Mouse (Mus musculus) hindbrain, embryonic 13.5 days (tissue): ENCODE results near the gene Id3. TPM values are rescaled to one million over a fixed set of nuclear protein-coding genes. Genes with fewer than 3 reads are reported as not detected.

Experiments
- ATAC-seq: fragments of 200-750 bp; cut with Nextera tagmentation; 2 replicates; pipeline ENCODE4 v1.8.0; 2017; ENCODE audit warnings: moderate TSS enrichment; ENCODE audit not compliant: low FRiP score
- H3K27ac ChIP-seq: fragments of 300-500 bp; sonication (generic); 2 replicates; pipeline ENCODE4 v1.5.1; 2015; ENCODE audit warnings: inconsistent platforms, mild to moderate bottlenecking, moderate library complexity
- H3K27me3 ChIP-seq: fragments of 300-500 bp; sonication (generic); 2 replicates; pipeline ENCODE4 v1.6.1; 2015; ENCODE audit warnings: mild to moderate bottlenecking, inconsistent platforms
- H3K36me3 ChIP-seq: fragments of 300-500 bp; sonication (generic); 2 replicates; pipeline ENCODE4 v1.6.1; 2015; ENCODE audit warnings: mild to moderate bottlenecking, inconsistent platforms
- H3K4me1 ChIP-seq: fragments of 300-500 bp; sonication (generic); replicated peaks from 2 replicates; pipeline ENCODE4 v1.6.1; 2015; ENCODE audit warnings: inconsistent platforms
- H3K4me2 ChIP-seq: fragments of 300-500 bp; sonication (generic); 2 replicates; pipeline ENCODE4 v1.6.1; 2015; ENCODE audit warnings: inconsistent platforms, mild to moderate bottlenecking, moderate library complexity
- H3K4me3 ChIP-seq: fragments of 300-500 bp; sonication (generic); 2 replicates; pipeline ENCODE4 v1.5.1; 2015; ENCODE audit warnings: mild to moderate bottlenecking, inconsistent platforms
- H3K9ac ChIP-seq: fragments of 300-500 bp; sonication (generic); 2 replicates; pipeline ENCODE4 v1.6.1; 2015; ENCODE audit warnings: mild to moderate bottlenecking, inconsistent platforms
- H3K9me3 ChIP-seq: fragments of 300-500 bp; sonication (generic); 2 replicates; pipeline ENCODE4 v1.6.1; 2016; ENCODE audit warnings: inconsistent platforms
- WGBS: fragments of 180-500 bp; shearing (Covaris S2); methylation state at CpG from one replicate; pipeline ENCODE4 v1.1.7; 2015; 5-methylcytosine and 5-hydroxymethylcytosine counted together
- polyA plus RNA-seq: library from polyadenylated mRNA; unstranded; fragments of >200 nt; fragmentation: Nextera tagmentation; extraction: Ambion mirVana; gene quantifications from 2 replicates; pipeline ENCODE4 v1.2.1, GENCODE M21; 2015

Gene Id3
- polyA plus RNA-seq, 1 experiment from 2014 or later: 269 TPM

GRCm38 (mm10) chr4:136127670-136128069 lies 15.6 kb upstream of the Id3 start:
- H3K9me3 ChIP-seq: no peaks in the 10 kb centered on the region
- H3K4me1 ChIP-seq: peaks cover under 1% of the 10 kb centered on the region
- ATAC-seq: no peak
- no peaks in the 10 kb centered on the region for H3K27me3 ChIP-seq
- no peak overlapping the region for H3K4me2 ChIP-seq
- no peak overlapping the region for H3K27ac ChIP-seq
- no peaks in the 10 kb centered on the region for H3K36me3 ChIP-seq
- WGBS: 80% methylated on average over 13 of the region's 13 CpGs
- no peak overlapping the region for H3K4me3 ChIP-seq
- H3K9ac ChIP-seq: no peak overlapping the region

GRCm38 (mm10) chr4:136129842-136130241 lies 13.5 kb upstream of the Id3 start:
- no peak overlapping the region for H3K9ac ChIP-seq
- H3K4me2 ChIP-seq: no peak overlapping the region
- no peak overlapping the region for H3K27ac ChIP-seq
- H3K27me3 ChIP-seq: no peaks in the 10 kb centered on the region
- H3K4me3 ChIP-seq: no peak overlapping the region
- no peaks in the 10 kb centered on the region for H3K9me3 ChIP-seq
- H3K4me1 ChIP-seq: peaks cover 20% of the 10 kb centered on the region
- no peaks in the 10 kb centered on the region for H3K36me3 ChIP-seq
- 89% methylated on average over 1 of the region's 1 CpGs for WGBS
- ATAC-seq: no peak

GRCm38 (mm10) chr4:136133801-136134200 lies 9.5 kb upstream of the Id3 start:
- no peaks in the 10 kb centered on the region for H3K36me3 ChIP-seq
- no peak for ATAC-seq
- H3K4me1 ChIP-seq: peaks cover 43% of the 10 kb centered on the region
- peak overlapping the region; percentile 60 for H3K4me2 ChIP-seq
- WGBS: 10% methylated on average over 9 of the region's 9 CpGs
- peak overlapping the region; percentile 76; the same call in 1 of the 2 replicates for H3K9ac ChIP-seq
- peak overlapping the region; percentile 96 for H3K27ac ChIP-seq
- no peaks in the 10 kb centered on the region for H3K27me3 ChIP-seq
- H3K4me3 ChIP-seq: peak overlapping the region; percentile 38; the same call in 1 of the 2 replicates
- no peaks in the 10 kb centered on the region for H3K9me3 ChIP-seq

- peaks cover 48% of the 10 kb centered on the region for H3K4me1 ChIP-seq
- H3K27ac ChIP-seq: peak overlapping the region; percentile 96
- H3K27me3 ChIP-seq: no peaks in the 10 kb centered on the region
- peak overlapping the region; percentile 60 for H3K4me2 ChIP-seq
- no peaks in the 10 kb centered on the region for H3K36me3 ChIP-seq
- no peaks in the 10 kb centered on the region for H3K9me3 ChIP-seq
- peak overlapping the region; percentile 76 for H3K9ac ChIP-seq
- ATAC-seq: peak; percentile 36
- WGBS: under 1% methylated on average over 15 of the region's 15 CpGs
- H3K4me3 ChIP-seq: peak overlapping the region; percentile 38
Measured at GRCm38 (mm10) chr4:136134418-136134977, 8.8 kb upstream of the Id3 start.

GRCm38 (mm10) chr4:136134978-136135873 lies 8.1 kb upstream of the Id3 start:
- Histone ChIP-seq H3K36me3 (no peaks in the 10 kb centered on the region), H3K9me3 (no peaks in the 10 kb centered on the region), H3K27ac (peak overlapping the region; percentile 96), H3K4me1 (peaks cover 53% of the 10 kb centered on the region), H3K4me3 (peak overlapping the region; percentile 38), H3K4me2 (peak overlapping the region; percentile 60), H3K9ac (peak overlapping the region; percentile 76), H3K27me3 (no peaks in the 10 kb centered on the region)
- under 1% methylated on average over 50 of the region's 50 CpGs for WGBS
- ATAC-seq: peak; percentile 78

GRCm38 (mm10) chr4:136135874-136136728 lies 7.2 kb upstream of the Id3 start:
- 23% methylated on average over 9 of the region's 9 CpGs for WGBS
- no peaks in the 10 kb centered on the region for H3K36me3 ChIP-seq
- no peak for ATAC-seq
- peaks cover 61% of the 10 kb centered on the region for H3K4me1 ChIP-seq
- peak overlapping the region; percentile 60 for H3K4me2 ChIP-seq
- H3K9ac ChIP-seq: peak overlapping the region; percentile 76
- H3K9me3 ChIP-seq: no peaks in the 10 kb centered on the region
- H3K27ac ChIP-seq: peak overlapping the region; percentile 96
- no peaks in the 10 kb centered on the region for H3K27me3 ChIP-seq
- no peak overlapping the region; the same call in 1 of the 2 replicates for H3K4me3 ChIP-seq

- Histone ChIP-seq H3K27ac (peak overlapping the region; percentile 87), H3K4me1 (peaks cover 77% of the 10 kb centered on the region), H3K9ac (no peak overlapping the region), H3K27me3 (no peaks in the 10 kb centered on the region), H3K4me2 (peak overlapping the region; percentile 54; the same call in 1 of the 2 replicates), H3K4me3 (no peak overlapping the region), H3K36me3 (no peaks in the 10 kb centered on the region), H3K9me3 (no peaks in the 10 kb centered on the region)
- WGBS: 52% methylated on average over 17 of the region's 17 CpGs
- no peak for ATAC-seq
Measured at GRCm38 (mm10) chr4:136139326-136140110, 3.8 kb upstream of the Id3 start.

GRCm38 (mm10) chr4:136140327-136141250 lies 2.7 kb upstream of the Id3 start:
- no peaks in the 10 kb centered on the region for H3K36me3 ChIP-seq
- H3K27ac ChIP-seq: peak overlapping the region; percentile 87
- peak overlapping the region; percentile 27 for H3K4me3 ChIP-seq
- peak overlapping the region; percentile 49; the same call in 1 of the 2 replicates for H3K9ac ChIP-seq
- peak overlapping the region; percentile 54 for H3K4me2 ChIP-seq
- H3K4me1 ChIP-seq: peaks cover 75% of the 10 kb centered on the region
- H3K9me3 ChIP-seq: no peaks in the 10 kb centered on the region
- peak; percentile 83 for ATAC-seq
- 4% methylated on average over 31 of the region's 31 CpGs for WGBS
- peaks cover 10% of the 10 kb centered on the region; the same call in 1 of the 2 replicates for H3K27me3 ChIP-seq

GRCm38 (mm10) chr4:136142267-136143192 lies 767 bp upstream of the Id3 start:
- no peaks in the 10 kb centered on the region for H3K36me3 ChIP-seq
- H3K27me3 ChIP-seq: peaks cover 21% of the 10 kb centered on the region; the same call in 1 of the 2 replicates
- H3K27ac ChIP-seq: peak overlapping the region; percentile 87
- H3K9ac ChIP-seq: peak overlapping the region; percentile 87
- H3K4me1 ChIP-seq: peaks cover 83% of the 10 kb centered on the region
- H3K4me2 ChIP-seq: peak overlapping the region; percentile 89
- peak overlapping the region; percentile 63; the same call in 1 of the 2 replicates for H3K4me3 ChIP-seq
- H3K9me3 ChIP-seq: no peaks in the 10 kb centered on the region
- WGBS: 8% methylated on average over 17 of the region's 17 CpGs
- ATAC-seq: no peak
